Mouse (Mus musculus): ENCODE measurements around the gene Vmn1r209.
"Not testable (repeated sequence)": the region's sequence is repeated elsewhere in the genome, so short reads cannot be mapped to it uniquely, and the experiment has no call there.

Vmn1r209 gene

GRCm38 (mm10) chr13:22809582-22809981 is at the start of gene Vmn1r209:
Gene Vmn1r209 (minus strand): TSS chr13:22809682.
- not testable (repeated sequence) for DNase-seq

DNA sequence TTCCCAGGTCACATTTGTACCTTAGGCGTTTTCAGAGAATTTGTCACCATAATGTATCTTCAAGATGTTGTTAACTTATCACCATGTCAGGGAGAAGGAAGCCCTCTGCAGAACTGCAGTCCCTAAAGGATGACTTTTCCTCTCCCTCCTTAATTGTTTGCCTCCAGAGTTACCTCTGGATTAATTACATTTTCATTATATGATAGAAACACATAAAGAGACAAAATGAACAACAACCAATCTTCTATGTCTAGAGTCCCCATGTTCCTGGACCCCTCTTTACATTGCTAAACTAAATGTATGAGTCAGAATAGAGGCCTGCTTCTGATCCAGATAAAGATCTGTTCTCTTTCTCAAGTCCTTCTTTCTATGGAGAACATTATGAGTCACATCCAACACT is 48.0 kb upstream of the Vmn1r209 start, which contains the start of gene Vmn1r211:
Gene Vmn1r211 (minus strand): TSS at position 101 of the 400 bp plus-strand sequence.
- DNase-seq, result no peak

GRCm38 (mm10) chr13:22854760-22855159 is 45.3 kb upstream of the Vmn1r209 start:
- DNase-seq, result no peak

GRCm38 (mm10) chr13:22846798-22847197 is 37.3 kb upstream of the Vmn1r209 start:
- no peak for DNase-seq

- DNase-seq, result not testable (repeated sequence)
These were observed 34.8 kb upstream of the Vmn1r209 start for GRCm38 (mm10) chr13:22844304-22844703.

GRCm38 (mm10) chr13:22831248-22831647 is 21.8 kb upstream of the Vmn1r209 start, which contains the start of gene Vmn1r210:
Gene Vmn1r210 (minus strand): TSS chr13:22831348.
- no peak for DNase-seq

DNA sequence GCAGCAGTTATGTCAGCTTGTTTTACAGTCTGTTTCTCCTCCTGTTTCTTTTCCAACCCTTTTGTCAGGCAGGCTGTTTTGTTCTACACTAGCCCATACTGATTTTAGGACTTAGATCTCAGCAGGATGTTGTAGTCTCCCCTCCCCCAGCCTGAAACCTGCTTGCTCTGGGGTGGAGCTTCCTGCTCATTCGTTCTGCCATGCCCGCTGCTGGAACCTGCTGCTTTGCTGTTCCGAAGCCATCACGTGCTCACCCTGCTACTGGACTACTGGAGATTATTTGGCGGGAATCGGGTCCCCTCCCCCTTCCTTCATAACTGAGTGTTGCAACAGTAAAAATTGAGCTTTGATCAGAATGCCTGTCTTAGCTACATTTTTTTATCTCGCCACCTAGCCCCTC is 19.9 kb upstream of the Vmn1r209 start:
- not testable (repeated sequence) for DNase-seq

GRCm38 (mm10) chr13:22821601-22822000 is 12.1 kb upstream of the Vmn1r209 start:
- not testable (repeated sequence) for DNase-seq

- not testable (repeated sequence) for DNase-seq
These were observed 21.4 kb downstream of the Vmn1r209 start for GRCm38 (mm10) chr13:22788096-22788495.

- not testable (repeated sequence) for DNase-seq
These were observed 25.3 kb downstream of the Vmn1r209 start for GRCm38 (mm10) chr13:22784159-22784558.

- not testable (repeated sequence) for DNase-seq
These were observed 32.2 kb downstream of the Vmn1r209 start, which contains the start of gene Vmn1r208 for GRCm38 (mm10) chr13:22777300-22777699. Gene Vmn1r208 (minus strand): TSS chr13:22777400.

DNA sequence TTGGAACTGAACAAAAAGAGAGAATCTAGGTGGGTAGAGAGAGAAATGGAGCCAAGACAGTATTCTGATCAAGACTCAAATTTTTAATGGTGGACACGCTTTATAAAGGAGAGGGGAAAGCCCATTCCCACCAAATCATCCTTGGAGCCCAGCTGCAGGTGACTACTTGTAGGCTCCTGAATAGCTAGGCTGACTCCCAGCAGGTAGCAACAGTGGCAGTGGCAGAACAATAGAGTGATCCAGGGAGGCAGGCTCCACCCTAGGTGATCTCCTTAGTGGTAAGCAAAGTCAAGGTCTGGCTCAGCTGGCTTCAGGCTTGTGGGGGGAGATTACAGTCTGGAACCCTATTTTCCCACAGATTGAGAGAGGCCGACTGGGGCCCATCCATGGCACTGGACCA is 37.9 kb downstream of the Vmn1r209 start:
- not testable (repeated sequence) for DNase-seq
